ENCODE assay signal across 20 mouse cellular contexts in the genomic region with DNA sequence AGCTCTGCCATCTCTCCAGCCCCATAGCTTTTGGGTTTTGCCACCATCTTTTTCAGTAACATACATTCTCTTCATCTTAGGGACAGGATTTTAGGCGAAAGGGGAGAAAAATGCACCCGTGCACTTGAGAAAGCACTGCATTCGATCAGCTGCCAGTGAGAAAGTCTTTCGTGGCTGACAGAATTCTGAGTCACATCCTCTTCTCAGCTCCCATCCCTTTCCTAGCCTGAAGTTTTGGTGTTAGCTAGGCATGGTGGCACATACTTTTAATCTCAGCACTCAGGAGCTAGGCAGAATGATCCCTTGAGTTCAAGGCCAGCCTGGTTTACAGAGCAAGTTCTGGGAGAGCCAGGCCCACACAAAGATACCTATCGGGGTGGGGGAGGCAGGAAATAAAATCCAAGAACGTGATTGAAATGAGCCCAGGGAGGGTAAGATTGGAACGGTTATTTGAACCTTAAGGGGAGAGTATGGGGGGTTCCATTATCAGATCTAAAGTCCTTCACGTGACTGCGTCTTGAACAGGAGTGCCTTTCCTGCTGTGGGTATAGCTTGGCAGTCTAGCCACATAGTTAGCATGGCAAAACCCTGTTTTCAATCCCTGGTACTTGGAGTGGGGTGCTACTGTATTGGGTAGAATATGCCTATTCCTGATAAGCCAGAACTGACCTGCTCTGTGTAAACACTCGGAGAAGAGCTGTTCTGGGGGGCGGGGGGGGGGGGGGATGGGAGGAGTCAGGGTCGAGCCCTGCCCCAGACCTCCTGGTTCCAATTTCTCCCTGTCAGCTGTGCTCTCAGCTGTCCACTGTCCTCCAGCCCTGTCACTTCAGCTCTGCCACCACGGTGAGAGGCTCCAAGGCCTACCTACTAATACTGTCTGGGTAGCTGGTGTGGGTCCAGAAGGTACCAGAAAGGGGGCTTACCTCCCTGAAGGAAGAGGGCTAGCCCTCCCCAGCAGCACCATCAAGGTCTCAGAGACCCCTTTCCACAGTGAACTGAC. TPM values are rescaled to one million over a fixed set of nuclear protein-coding genes. Genes with fewer than 3 reads are reported as not detected.
DNase-seq lines count a peak whose midpoint lies in the region; ATAC-seq and TF ChIP-seq lines count a peak whose summit lies in the region.
"Had no signal": no experiment of that assay in that cellular context is flagged by ENCODE, and none has a peak within 500 bp of the region (broad histone marks: within the 10 kb centered on the region; RNA-seq: fewer than 3 reads in every experiment).

Gene Stac3 (plus strand): TSS at position 793 of the 1,000 bp plus-strand sequence.

- no peak within 1 kb of the TSS for H3K9ac ChIP-seq in intestine, embryonic 15.5 days
- H3K9ac ChIP-seq in intestine, embryonic 16.5 days (ENCODE audit: low read depth, low read length) = no peak within 1 kb of the TSS
- H3K9ac ChIP-seq: hindbrain, embryonic 13.5 days; liver, embryonic 15.5 days; midbrain, embryonic 13.5 days had no signal

- ATAC-seq in intestine, embryonic 15.5 days = 0 out of 2 replicates have a peak, but pooled peaks have one; percentile 12
- no peak for ATAC-seq in intestine, embryonic 16.5 days
- ATAC-seq: forebrain, embryonic 16.5 days; intestine, postnatal 0 days; midbrain, embryonic 13.5 days had no signal

- no peak within 1 kb of the TSS for H3K4me3 ChIP-seq in intestine, embryonic 15.5 days (replicated peaks)
- no peak within 1 kb of the TSS for H3K4me3 ChIP-seq in intestine, embryonic 16.5 days (ENCODE audit: low read length)
- H3K4me3 ChIP-seq in cortical plate, adult 2 months (ENCODE audit: insufficient read depth, low read length) = no peak within 1 kb of the TSS
- H3K4me3 ChIP-seq in myocyte = peak within 1 kb of the TSS; percentile 23
- H3K4me3 ChIP-seq: erythroblast, embryonic 14.5 days; hindbrain, embryonic 13.5 days; liver, embryonic 15.5 days; midbrain, embryonic 13.5 days had no signal

- no peak within 1 kb of the TSS for H3K4me2 ChIP-seq in intestine, embryonic 15.5 days (replicated peaks)
- H3K4me2 ChIP-seq in intestine, embryonic 16.5 days (ENCODE audit: low read depth, low read length) = no peak within 1 kb of the TSS
- H3K4me2 ChIP-seq in myocyte (ENCODE audit: low read depth) = peak within 1 kb of the TSS; percentile 70
- H3K4me2 ChIP-seq: hindbrain, embryonic 13.5 days; liver, embryonic 15.5 days; midbrain, embryonic 13.5 days had no signal

- H3K4me1 ChIP-seq in intestine, embryonic 15.5 days (replicated peaks) = no peaks in the 10 kb centered on the region
- no peaks in the 10 kb centered on the region for H3K4me1 ChIP-seq in intestine, embryonic 16.5 days (ENCODE audit: control insufficient read depth, insufficient read depth, low read length)
- H3K4me1 ChIP-seq in cortical plate, adult 2 months (ENCODE audit: control insufficient read depth, insufficient read depth, low read length) = peaks cover 1% of the 10 kb centered on the region; the same call in 1 of the 2 replicates
- H3K4me1 ChIP-seq: hindbrain, embryonic 13.5 days; liver, embryonic 15.5 days; midbrain, embryonic 13.5 days had no signal

- H3K9me3 ChIP-seq in intestine, embryonic 15.5 days = no peaks in the 10 kb centered on the region
- no peaks in the 10 kb centered on the region for H3K9me3 ChIP-seq in intestine, embryonic 16.5 days (ENCODE audit: control insufficient read depth, low read length)
- H3K9me3 ChIP-seq: hindbrain, embryonic 13.5 days; liver, embryonic 15.5 days; midbrain, embryonic 13.5 days had no signal

- no peak for TF ChIP-seq CTCF in cortical plate, adult 2 months (IDR thresholded peaks at IDR 0.05; ENCODE audit: extremely low read depth, insufficient read depth, low read length)

- no peak within 1 kb of the TSS for H3ac ChIP-seq in myocyte (ENCODE audit: control insufficient read depth, insufficient read length)

- H3K36me3 ChIP-seq in intestine, embryonic 15.5 days = peaks cover 25% of the 10 kb centered on the region
- H3K36me3 ChIP-seq in intestine, embryonic 16.5 days (ENCODE audit: control insufficient read depth, insufficient read depth, low read length) = peaks cover 4% of the 10 kb centered on the region; the same call in 1 of the 2 replicates
- H3K36me3 ChIP-seq in myocyte (ENCODE audit: control insufficient read depth, insufficient read depth) = peaks cover 6% of the 10 kb centered on the region

- H3K27ac ChIP-seq in intestine, embryonic 15.5 days = no peak within 1 kb of the TSS
- no peak within 1 kb of the TSS for H3K27ac ChIP-seq in intestine, embryonic 16.5 days (ENCODE audit: low read length)
- no peak within 1 kb of the TSS for H3K27ac ChIP-seq in cortical plate, adult 2 months (ENCODE audit: insufficient read depth, low read length)
- H3K27ac ChIP-seq: hindbrain, embryonic 13.5 days; liver, embryonic 15.5 days; midbrain, embryonic 13.5 days had no signal

- no peaks in the 10 kb centered on the region for H3K27me3 ChIP-seq in intestine, embryonic 15.5 days (replicated peaks)
- H3K27me3 ChIP-seq in intestine, embryonic 16.5 days (replicated peaks; ENCODE audit: control insufficient read depth, insufficient read depth, low read length) = no peaks in the 10 kb centered on the region
- no peaks in the 10 kb centered on the region for H3K27me3 ChIP-seq in myocyte (ENCODE audit: control insufficient read depth, insufficient read depth, insufficient read length)

- no peak for DNase-seq in gastrocnemius, postnatal 10 days
- DNase-seq in testis, postnatal 14 days (ENCODE audit: low spot score) = no peak
- DNase-seq in left cerebral cortex, adult 11 months (ENCODE audit: low spot score) = no peak
- DNase-seq in frontal cortex, postnatal 14 days (ENCODE audit: low spot score in 2 of 2) = no peak
- DNase-seq: B cell, adult 2 months; heart, adult 18-20 months; heart, postnatal 10 days; kidney, postnatal 14 days; lung, postnatal 36 days; thymus, postnatal 25 days had no signal

- 59% methylated on average over 13 of the region's 13 CpGs for WGBS in intestine, embryonic 15.5 days
- 65% methylated on average over 13 of the region's 13 CpGs for WGBS in intestine, embryonic 16.5 days

- TF ChIP-seq POLR2A in cortical plate, adult 2 months (IDR thresholded peaks at IDR 0.05; ENCODE audit: extremely low read depth, insufficient read depth, low read length) = no peak
- peak; percentile 60 for TF ChIP-seq POLR2A in myocyte (IDR thresholded peaks at IDR 0.05; ENCODE audit: insufficient read length, low read depth)

- H3K79me2 ChIP-seq in myocyte (ENCODE audit: control insufficient read depth, insufficient read depth) = no peaks in the 10 kb centered on the region

TF ChIP-seq in myocyte, 11 proteins besides CTCF, POLR2A, EP300 and RAD21:
- TF ChIP-seq POLR2AphosphoS2 (IDR thresholded peaks at IDR 0.05; ENCODE audit: insufficient read length, low read depth) (peak; percentile 60), REST (IDR thresholded peaks at IDR 0.05; ENCODE audit: insufficient read depth, insufficient read length) (no peak), E2F4 (IDR thresholded peaks at IDR 0.05; ENCODE audit: insufficient read depth) (no peak), TCF3 (IDR thresholded peaks at IDR 0.05; ENCODE audit: insufficient read length, low read depth) (peak; percentile 94), TCF12 (IDR thresholded peaks at IDR 0.05; ENCODE audit: insufficient read depth, poor library complexity, severe bottlenecking) (peak; percentile 83), MYOG (IDR thresholded peaks at IDR 0.05; ENCODE audit: control insufficient read depth in 1 of 3, insufficient read depth in 1 of 3, insufficient read length in 2 of 3, low read depth in 2 of 3) (peak; percentile 78 to 96 (median 81)), MAX (IDR thresholded peaks at IDR 0.05; ENCODE audit: low read depth) (no peak), SRF (IDR thresholded peaks at IDR 0.05; ENCODE audit: control insufficient read depth, insufficient read length, low read depth) (no peak), MYOD1 (IDR thresholded peaks at IDR 0.05; ENCODE audit: control insufficient read depth in 1 of 3, insufficient read length in 2 of 3, low read depth in 2 of 3) (peak; percentile 98 to 99 (median 98)), USF1 (IDR thresholded peaks at IDR 0.05; ENCODE audit: low read depth) (peak; percentile 62), CEBPB (IDR thresholded peaks at IDR 0.05; ENCODE audit: insufficient read depth, poor library complexity, severe bottlenecking) (no peak)

RNA-seq across cellular contexts. Expression of gene Stac3, which starts in this region (rescaled TPM):
- polyA plus RNA-seq in intestine, embryonic 15.5 days (2015; fragmentation: Nextera tagmentation; extraction: Ambion mirVana) = 0.41 and 0.74 TPM in 2 replicates
- 0.32 and 0.67 TPM in 2 replicates for polyA plus RNA-seq in intestine, embryonic 16.5 days (2015; fragmentation: Nextera tagmentation; extraction: Ambion mirVana)
- polyA plus RNA-seq in cortical plate, adult 2 months (2012; rRNA removed) = 9.5 and 10.6 TPM in 2 replicates
- 100 to 1,000 TPM; 272 to 307 TPM for total RNA-seq in gastrocnemius, postnatal 10 days (2021)
- polyA plus RNA-seq in myocyte (2012; fragmentation: generic; extraction: Trizol) = 125 TPM

Comparison
In these comparisons a context has a peak if more than half of its experiments do, and no peak if none do; other contexts are left out.
1. RNA of gene Stac3 (polyA plus RNA-seq): 125 TPM in myocyte (single experiment); 9.5 to 10.6 TPM in cortical plate, adult 2 months, 0.41 to 0.74 TPM in intestine, embryonic 15.5 days and 0.32 to 0.67 TPM in intestine, embryonic 16.5 days; every median in the first group is over 10 times any median in the second.
2. Peak in ATAC-seq in intestine, embryonic 15.5 days; RNA of the gene not detected or under 1 TPM.